Mouse (Mus musculus): ENCODE results near the gene Fbxl13. TPM values are rescaled to one million over a fixed set of nuclear protein-coding genes. Genes with fewer than 3 reads are reported as not detected.

Fbxl13 gene
- polyA plus RNA-seq, 1 experiment from 2014 or later = 0.46 TPM

GRCm38 (mm10) chr5:21572764-21573416, 72.5 kb downstream of the Fbxl13 start:
- Histone ChIP-seq H3K9ac (ENCODE audit: low read depth, low read length) (no peak overlapping the region), H3K9me3 (replicated peaks; ENCODE audit: low read length) (no peaks in the 10 kb centered on the region), H3K27ac (no peak overlapping the region), H3K36me3 (ENCODE audit: insufficient read depth, low read length) (no peaks in the 10 kb centered on the region), H3K27me3 (ENCODE audit: insufficient read depth, low read length) (no peaks in the 10 kb centered on the region), H3K4me3 (replicated peaks; ENCODE audit: low read depth, low read length) (no peak overlapping the region), H3K4me2 (ENCODE audit: low read length) (no peak overlapping the region), H3K4me1 (replicated peaks; ENCODE audit: insufficient read depth, low read length) (no peaks in the 10 kb centered on the region)
- no peak for TF ChIP-seq CTCF (IDR thresholded peaks at IDR 0.05; ENCODE audit: low read depth)
- no peak for DNase-seq (ENCODE audit: low spot score)
- ATAC-seq (replicated peaks; ENCODE audit: low FRiP score, low read depth) = no peak
- 55% methylated on average over 3 of the region's 3 CpGs for WGBS

- Histone ChIP-seq H3K4me3 (replicated peaks; ENCODE audit: low read depth, low read length) (no peak overlapping the region), H3K9me3 (replicated peaks; ENCODE audit: low read length) (no peaks in the 10 kb centered on the region), H3K4me2 (ENCODE audit: low read length) (no peak overlapping the region), H3K27me3 (ENCODE audit: insufficient read depth, low read length) (no peaks in the 10 kb centered on the region), H3K36me3 (ENCODE audit: insufficient read depth, low read length) (no peaks in the 10 kb centered on the region), H3K9ac (ENCODE audit: low read depth, low read length) (no peak overlapping the region), H3K4me1 (replicated peaks; ENCODE audit: insufficient read depth, low read length) (no peaks in the 10 kb centered on the region), H3K27ac (0 out of 2 replicates have a peak overlapping the region, but pooled peaks have one; percentile 36)
- no peak for ATAC-seq (replicated peaks; ENCODE audit: low FRiP score, low read depth)
- WGBS = 54% methylated on average over 1 of the region's 1 CpGs
- no peak for TF ChIP-seq CTCF (IDR thresholded peaks at IDR 0.05; ENCODE audit: low read depth)
- peak; percentile 62 for DNase-seq (ENCODE audit: low spot score)
These were observed 77.7 kb downstream of the Fbxl13 start for GRCm38 (mm10) chr5:21567784-21568183.

DNA sequence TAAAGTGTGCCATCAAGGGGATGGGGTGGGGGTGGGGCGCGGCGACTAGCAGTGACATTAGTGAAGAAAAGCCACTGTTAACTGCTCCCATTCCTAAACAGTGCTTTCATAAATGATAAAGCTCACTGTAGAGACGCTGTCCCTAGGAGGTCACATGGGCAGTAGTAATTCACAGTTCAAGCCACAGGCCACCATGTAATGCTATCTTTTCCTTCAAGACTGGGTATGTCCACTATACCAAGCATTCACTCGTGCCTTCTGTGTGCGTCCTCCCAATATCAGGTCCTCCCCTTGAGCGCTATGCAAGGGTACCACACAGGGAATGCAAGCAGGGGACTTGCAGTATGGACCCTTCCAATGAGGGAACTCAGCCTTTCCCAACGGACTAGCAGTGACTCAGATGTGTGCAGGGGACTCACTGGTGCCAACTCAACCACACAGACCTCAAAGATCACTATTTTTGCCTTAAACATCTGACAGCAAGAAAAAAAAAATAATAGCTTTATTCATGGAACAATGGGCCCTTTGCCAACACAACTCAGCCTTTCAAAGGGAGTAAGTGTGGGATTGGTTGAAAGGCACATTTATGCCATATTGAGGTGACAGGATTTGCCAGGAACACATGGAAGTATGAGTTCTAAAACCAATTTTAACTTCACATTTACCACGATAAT, 79.9 kb downstream of the Fbxl13 start:
- Histone ChIP-seq H3K4me3 (replicated peaks; ENCODE audit: low read depth, low read length) (no peak overlapping the region), H3K36me3 (ENCODE audit: insufficient read depth, low read length) (no peaks in the 10 kb centered on the region), H3K27ac (no peak overlapping the region), H3K27me3 (ENCODE audit: insufficient read depth, low read length) (no peaks in the 10 kb centered on the region), H3K9ac (ENCODE audit: low read depth, low read length) (no peak overlapping the region), H3K4me1 (replicated peaks; ENCODE audit: insufficient read depth, low read length) (no peaks in the 10 kb centered on the region), H3K4me2 (ENCODE audit: low read length) (no peak overlapping the region), H3K9me3 (replicated peaks; ENCODE audit: low read length) (no peaks in the 10 kb centered on the region)
- DNase-seq (ENCODE audit: low spot score) (no peak), ATAC-seq (replicated peaks; ENCODE audit: low FRiP score, low read depth) (no peak)
- 90% methylated on average over 9 of the region's 9 CpGs for whole genome bisulfite sequencing
- TF ChIP-seq CTCF (IDR thresholded peaks at IDR 0.05; ENCODE audit: low read depth) = no peak

DNA sequence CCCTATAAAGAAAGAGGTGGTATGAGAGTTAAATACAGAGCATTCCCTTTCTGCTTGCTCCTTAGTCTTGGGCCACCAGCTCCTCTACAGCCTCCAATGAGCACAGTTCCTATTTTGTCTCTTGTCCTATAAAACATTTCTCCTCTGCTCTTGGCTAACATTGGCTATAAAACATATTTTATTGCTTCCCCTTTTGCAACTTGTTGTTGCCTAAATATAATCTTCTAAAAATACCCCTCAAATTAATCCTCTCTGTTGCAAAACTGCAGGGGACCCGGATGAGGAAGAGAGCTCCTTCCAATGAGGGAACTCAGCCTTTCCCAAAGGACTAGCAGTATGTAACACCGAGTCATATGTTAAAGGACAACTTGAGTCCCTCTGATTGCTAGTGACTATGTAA, 81.5 kb downstream of the Fbxl13 start:
- DNase-seq (ENCODE audit: low spot score) = peak; percentile 89
- WGBS = 55% methylated on average over 2 of the region's 2 CpGs
- 0 out of 2 replicates have a peak overlapping the region, but pooled peaks have one; percentile 27 for H3K27ac ChIP-seq

GRCm38 (mm10) chr5:21556502-21556901, 88.9 kb downstream of the Fbxl13 start:
- Histone ChIP-seq H3K4me2 (ENCODE audit: low read length) (no peak overlapping the region), H3K27me3 (ENCODE audit: insufficient read depth, low read length) (no peaks in the 10 kb centered on the region), H3K9ac (ENCODE audit: low read depth, low read length) (no peak overlapping the region), H3K36me3 (ENCODE audit: insufficient read depth, low read length) (no peaks in the 10 kb centered on the region), H3K9me3 (replicated peaks; ENCODE audit: low read length) (no peaks in the 10 kb centered on the region), H3K4me3 (replicated peaks; ENCODE audit: low read depth, low read length) (no peak overlapping the region), H3K4me1 (replicated peaks; ENCODE audit: insufficient read depth, low read length) (no peaks in the 10 kb centered on the region; the same call in 1 of the 2 replicates), H3K27ac (no peak overlapping the region)
- DNase-seq (ENCODE audit: low spot score) (no peak), ATAC-seq (replicated peaks; ENCODE audit: low FRiP score, low read depth) (no peak)
- WGBS = 64% methylated on average over 3 of the region's 3 CpGs
- no peak for TF ChIP-seq CTCF (IDR thresholded peaks at IDR 0.05; ENCODE audit: low read depth)

More for the DNA sequence above, 81.5 kb downstream of the Fbxl13 start:
- ATAC-seq (replicated peaks; ENCODE audit: low FRiP score, low read depth) = no peak; the same call in 1 of the 2 replicates
- no peaks in the 10 kb centered on the region for H3K4me1 ChIP-seq (replicated peaks; ENCODE audit: insufficient read depth, low read length)
- no peaks in the 10 kb centered on the region for H3K36me3 ChIP-seq (ENCODE audit: insufficient read depth, low read length)
- H3K9ac ChIP-seq (ENCODE audit: low read depth, low read length) = no peak overlapping the region
- H3K4me3 ChIP-seq (replicated peaks; ENCODE audit: low read depth, low read length) = no peak overlapping the region
- no peak for TF ChIP-seq CTCF (IDR thresholded peaks at IDR 0.05; ENCODE audit: low read depth)
- H3K27me3 ChIP-seq (ENCODE audit: insufficient read depth, low read length) = no peaks in the 10 kb centered on the region
- H3K9me3 ChIP-seq (replicated peaks; ENCODE audit: low read length) = no peaks in the 10 kb centered on the region
- no peak overlapping the region for H3K4me2 ChIP-seq (ENCODE audit: low read length)

- whole genome bisulfite sequencing = 88% methylated on average over 1 of the region's 1 CpGs
- no peak for TF ChIP-seq CTCF (IDR thresholded peaks at IDR 0.05; ENCODE audit: low read depth)
- no peak for ATAC-seq (replicated peaks; ENCODE audit: low FRiP score, low read depth)
- no peaks in the 10 kb centered on the region for H3K36me3 ChIP-seq (ENCODE audit: insufficient read depth, low read length)
- H3K4me2 ChIP-seq (ENCODE audit: low read length) = no peak overlapping the region
- no peaks in the 10 kb centered on the region for H3K27me3 ChIP-seq (ENCODE audit: insufficient read depth, low read length)
- DNase-seq (ENCODE audit: low spot score) = no peak
- H3K27ac ChIP-seq = no peak overlapping the region
- no peak overlapping the region for H3K9ac ChIP-seq (ENCODE audit: low read depth, low read length)
- no peak overlapping the region for H3K4me3 ChIP-seq (replicated peaks; ENCODE audit: low read depth, low read length)
- H3K9me3 ChIP-seq (replicated peaks; ENCODE audit: low read length) = no peaks in the 10 kb centered on the region
- no peaks in the 10 kb centered on the region; the same call in 1 of the 2 replicates for H3K4me1 ChIP-seq (replicated peaks; ENCODE audit: insufficient read depth, low read length)
These were observed 90.7 kb downstream of the Fbxl13 start for GRCm38 (mm10) chr5:21554732-21555131.

Data from kidney, postnatal 0 days (tissue).